Mouse (Mus musculus): ENCODE measurements around the gene Htra2. TPM values are rescaled to one million over a fixed set of nuclear protein-coding genes. Genes with fewer than 3 reads are reported as not detected.
A peak's percentile ranks its signal among the peaks of the same experiment; 100 is the strongest.

The Htra2 gene
- polyA plus RNA-seq, 1 experiment from 2014 or later: 68.5 TPM

- 15% methylated on average over 6 of the region's 6 CpGs for WGBS
- H3K36me3 ChIP-seq (ENCODE audit: insufficient read depth, low read length): peaks cover 4% of the 10 kb centered on the region; the same call in 1 of the 2 replicates
- no peak overlapping the region for H3K9ac ChIP-seq (ENCODE audit: low read depth, low read length)
- H3K27ac ChIP-seq: no peak overlapping the region
- no peaks in the 10 kb centered on the region for H3K9me3 ChIP-seq (replicated peaks; ENCODE audit: low read length)
- ATAC-seq (replicated peaks; ENCODE audit: low FRiP score, low read depth) (no peak), DNase-seq (ENCODE audit: low spot score) (peak; percentile 39)
- peaks cover 11% of the 10 kb centered on the region for H3K4me1 ChIP-seq (replicated peaks; ENCODE audit: insufficient read depth, low read length)
- TF ChIP-seq CTCF (IDR thresholded peaks at IDR 0.05; ENCODE audit: low read depth): no peak
- H3K27me3 ChIP-seq (ENCODE audit: insufficient read depth, low read length): peaks cover 20% of the 10 kb centered on the region; the same call in 1 of the 2 replicates
- H3K4me3 ChIP-seq (replicated peaks; ENCODE audit: low read depth, low read length): no peak overlapping the region
- peak overlapping the region; percentile 18; the same call in 1 of the 2 replicates for H3K4me2 ChIP-seq (ENCODE audit: low read length)
These were observed 29.4 kb upstream of the Htra2 start for GRCm38 (mm10) chr6:83084477-83084876.

GRCm38 (mm10) chr6:83083497-83083896, 28.4 kb upstream of the Htra2 start:
- 32% methylated on average over 5 of the region's 5 CpGs for WGBS
- TF ChIP-seq CTCF (IDR thresholded peaks at IDR 0.05; ENCODE audit: low read depth): no peak
- no peak for DNase-seq (ENCODE audit: low spot score)
- Histone ChIP-seq H3K4me3 (replicated peaks; ENCODE audit: low read depth, low read length) (no peak overlapping the region), H3K27me3 (ENCODE audit: insufficient read depth, low read length) (peaks cover 14% of the 10 kb centered on the region; the same call in 1 of the 2 replicates), H3K27ac (no peak overlapping the region), H3K9me3 (replicated peaks; ENCODE audit: low read length) (no peaks in the 10 kb centered on the region), H3K36me3 (ENCODE audit: insufficient read depth, low read length) (peaks cover 4% of the 10 kb centered on the region; the same call in 1 of the 2 replicates), H3K4me2 (ENCODE audit: low read length) (no peak overlapping the region), H3K9ac (ENCODE audit: low read depth, low read length) (no peak overlapping the region), H3K4me1 (replicated peaks; ENCODE audit: insufficient read depth, low read length) (peaks cover 15% of the 10 kb centered on the region)
- ATAC-seq (replicated peaks; ENCODE audit: low FRiP score, low read depth): no peak

GRCm38 (mm10) chr6:83080210-83080609, 25.1 kb upstream of the Htra2 start:
- TF ChIP-seq CTCF (IDR thresholded peaks at IDR 0.05; ENCODE audit: low read depth): no peak
- H3K4me2 ChIP-seq (ENCODE audit: low read length): no peak overlapping the region
- no peak overlapping the region for H3K9ac ChIP-seq (ENCODE audit: low read depth, low read length)
- no peak for ATAC-seq (replicated peaks; ENCODE audit: low FRiP score, low read depth)
- H3K4me3 ChIP-seq (replicated peaks; ENCODE audit: low read depth, low read length): no peak overlapping the region
- no peaks in the 10 kb centered on the region for H3K9me3 ChIP-seq (replicated peaks; ENCODE audit: low read length)
- H3K27me3 ChIP-seq (ENCODE audit: insufficient read depth, low read length): no peaks in the 10 kb centered on the region
- 0 out of 2 replicates have a peak, but pooled peaks cover 4% of the 10 kb centered on the region for H3K4me1 ChIP-seq (replicated peaks; ENCODE audit: insufficient read depth, low read length)
- no peak overlapping the region for H3K27ac ChIP-seq
- 94% methylated on average over 5 of the region's 5 CpGs for WGBS
- peaks cover 4% of the 10 kb centered on the region; the same call in 1 of the 2 replicates for H3K36me3 ChIP-seq (ENCODE audit: insufficient read depth, low read length)
- no peak for DNase-seq (ENCODE audit: low spot score)

- DNase-seq (ENCODE audit: low spot score) (peak; percentile 96), ATAC-seq (replicated peaks; ENCODE audit: low FRiP score, low read depth) (peak; percentile 91)
- Histone ChIP-seq H3K4me1 (replicated peaks; ENCODE audit: insufficient read depth, low read length) (0 out of 2 replicates have a peak, but pooled peaks cover 4% of the 10 kb centered on the region), H3K27ac (peak overlapping the region; percentile 87), H3K27me3 (ENCODE audit: insufficient read depth, low read length) (peaks cover 12% of the 10 kb centered on the region; the same call in 1 of the 2 replicates), H3K9me3 (replicated peaks; ENCODE audit: low read length) (no peaks in the 10 kb centered on the region), H3K4me2 (ENCODE audit: low read length) (peak overlapping the region; percentile 98), H3K4me3 (replicated peaks; ENCODE audit: low read depth, low read length) (peak overlapping the region; percentile 66), H3K36me3 (ENCODE audit: insufficient read depth, low read length) (peaks cover 4% of the 10 kb centered on the region; the same call in 1 of the 2 replicates), H3K9ac (ENCODE audit: low read depth, low read length) (peak overlapping the region; percentile 76)
- TF ChIP-seq CTCF (IDR thresholded peaks at IDR 0.05; ENCODE audit: low read depth): peak; percentile 72
- under 1% methylated on average over 46 of the region's 46 CpGs for WGBS
These were observed 23.3 kb upstream of the Htra2 start for GRCm38 (mm10) chr6:83078324-83078858.

- Histone ChIP-seq H3K27ac (peak within 1 kb of the TSS; percentile 87), H3K9me3 (replicated peaks; ENCODE audit: low read length) (no peaks in the 10 kb centered on the region), H3K36me3 (ENCODE audit: insufficient read depth, low read length) (peaks cover 4% of the 10 kb centered on the region; the same call in 1 of the 2 replicates), H3K4me3 (replicated peaks; ENCODE audit: low read depth, low read length) (peak within 1 kb of the TSS; percentile 66), H3K9ac (ENCODE audit: low read depth, low read length) (peak within 1 kb of the TSS; percentile 76), H3K4me1 (replicated peaks; ENCODE audit: insufficient read depth, low read length) (0 out of 2 replicates have a peak, but pooled peaks cover 4% of the 10 kb centered on the region), H3K4me2 (ENCODE audit: low read length) (peak within 1 kb of the TSS; percentile 98), H3K27me3 (ENCODE audit: insufficient read depth, low read length) (peaks cover 13% of the 10 kb centered on the region; the same call in 1 of the 2 replicates)
- TF ChIP-seq CTCF (IDR thresholded peaks at IDR 0.05; ENCODE audit: low read depth): no peak
- DNase-seq (ENCODE audit: low spot score): peak; percentile 39
- under 1% methylated on average over 54 of the region's 54 CpGs for WGBS
- peak; percentile 53 for ATAC-seq (replicated peaks; ENCODE audit: low FRiP score, low read depth)
These were observed 22.7 kb upstream of the Htra2 start, which contains the start of gene Pcgf1 for GRCm38 (mm10) chr6:83077630-83078323. TSS of gene Pcgf1 (plus strand) at chr6:83077869.

GRCm38 (mm10) chr6:83074979-83075378, 19.9 kb upstream of the Htra2 start:
- Histone ChIP-seq H3K4me2 (ENCODE audit: low read length) (no peak overlapping the region), H3K36me3 (ENCODE audit: insufficient read depth, low read length) (no peaks in the 10 kb centered on the region), H3K9me3 (replicated peaks; ENCODE audit: low read length) (no peaks in the 10 kb centered on the region), H3K9ac (ENCODE audit: low read depth, low read length) (no peak overlapping the region), H3K27ac (no peak overlapping the region), H3K27me3 (ENCODE audit: insufficient read depth, low read length) (peaks cover 37% of the 10 kb centered on the region), H3K4me3 (replicated peaks; ENCODE audit: low read depth, low read length) (no peak overlapping the region), H3K4me1 (replicated peaks; ENCODE audit: insufficient read depth, low read length) (peaks cover 4% of the 10 kb centered on the region; the same call in 1 of the 2 replicates)
- ATAC-seq (replicated peaks; ENCODE audit: low FRiP score, low read depth): no peak
- WGBS: 18% methylated on average over 2 of the region's 2 CpGs
- TF ChIP-seq CTCF (IDR thresholded peaks at IDR 0.05; ENCODE audit: low read depth): peak; percentile 65
- peak; percentile 40 for DNase-seq (ENCODE audit: low spot score)

Data from kidney, postnatal 0 days (tissue).